Mouse (Mus musculus) kidney, embryonic 16.5 days (tissue): ENCODE measurements around the gene Tns1. TPM values are rescaled to one million over a fixed set of nuclear protein-coding genes. Genes with fewer than 3 reads are reported as not detected.

ENCODE experiments used
- ATAC-seq: fragments of 200-750 bp; cut with Nextera tagmentation; 2 replicates; pipeline ENCODE4 v1.8.0; 2017; ENCODE audit warnings: moderate TSS enrichment; ENCODE audit not compliant: low FRiP score, low TSS enrichment
- H3K27ac ChIP-seq: fragments of 300-500 bp; sonication (generic); 2 replicates; pipeline ENCODE4 v1.5.1; 2014; ENCODE audit warnings: low read length
- H3K27me3 ChIP-seq: fragments of 300-500 bp; sonication (generic); 2 replicates; pipeline ENCODE4 v1.6.1; 2014; ENCODE audit warnings: low read length, control low read depth, mixed read lengths; ENCODE audit not compliant: insufficient read depth
- H3K36me3 ChIP-seq: fragments of 300-500 bp; sonication (generic); 2 replicates; pipeline ENCODE4 v1.6.1; 2014; ENCODE audit warnings: low read length, control low read depth, mixed read lengths; ENCODE audit not compliant: insufficient read depth
- H3K4me1 ChIP-seq: fragments of 300-500 bp; sonication (generic); 2 replicates; pipeline ENCODE4 v1.6.1; 2014; ENCODE audit warnings: low read length, control low read depth, mixed read lengths; ENCODE audit not compliant: insufficient read depth
- H3K4me2 ChIP-seq: fragments of 300-500 bp; sonication (generic); replicated peaks from 2 replicates; pipeline ENCODE4 v1.6.1; 2014; ENCODE audit warnings: low read depth, low read length
- H3K4me3 ChIP-seq: fragments of 300-500 bp; sonication (generic); 2 replicates; pipeline ENCODE4 v1.5.1; 2014; ENCODE audit warnings: mild to moderate bottlenecking, low read length
- H3K9ac ChIP-seq: fragments of 300-500 bp; sonication (generic); replicated peaks from 2 replicates; pipeline ENCODE4 v1.6.1; 2014; ENCODE audit warnings: low read length
- H3K9me3 ChIP-seq: fragments of 300-500 bp; sonication (generic); 2 replicates; pipeline ENCODE4 v1.6.1; 2016; ENCODE audit warnings: low read length, control low read depth
- WGBS: fragments of 180-500 bp; shearing (Covaris S2); extraction: QIAGEN DNeasy Blood & Tissue Kit; methylation state at CpG from one replicate; pipeline ENCODE4 v1.1.7; 2014; 5-methylcytosine and 5-hydroxymethylcytosine counted together
- polyA plus RNA-seq: library from polyadenylated mRNA; unstranded; fragments of >200 nt; fragmentation: Nextera tagmentation; extraction: Ambion mirVana; gene quantifications from 2 replicates; pipeline ENCODE4 v1.2.1, GENCODE M21; 2015

Gene Tns1
- polyA plus RNA-seq, 1 experiment from 2014 or later, result 77.3 TPM

GRCm38 (mm10) chr1:73979214-73979613 is 145.0 kb downstream of the Tns1 start:
- H3K4me3 ChIP-seq, result no peak overlapping the region
- no peak overlapping the region for H3K4me2 ChIP-seq
- H3K9me3 ChIP-seq, result no peaks in the 10 kb centered on the region
- whole genome bisulfite sequencing, result 75% methylated on average over 3 of the region's 3 CpGs
- H3K9ac ChIP-seq, result no peak overlapping the region
- H3K27me3 ChIP-seq, result no peaks in the 10 kb centered on the region
- H3K36me3 ChIP-seq, result peaks cover 60% of the 10 kb centered on the region
- ATAC-seq, result no peak
- no peaks in the 10 kb centered on the region for H3K4me1 ChIP-seq
- H3K27ac ChIP-seq, result no peak overlapping the region

DNA sequence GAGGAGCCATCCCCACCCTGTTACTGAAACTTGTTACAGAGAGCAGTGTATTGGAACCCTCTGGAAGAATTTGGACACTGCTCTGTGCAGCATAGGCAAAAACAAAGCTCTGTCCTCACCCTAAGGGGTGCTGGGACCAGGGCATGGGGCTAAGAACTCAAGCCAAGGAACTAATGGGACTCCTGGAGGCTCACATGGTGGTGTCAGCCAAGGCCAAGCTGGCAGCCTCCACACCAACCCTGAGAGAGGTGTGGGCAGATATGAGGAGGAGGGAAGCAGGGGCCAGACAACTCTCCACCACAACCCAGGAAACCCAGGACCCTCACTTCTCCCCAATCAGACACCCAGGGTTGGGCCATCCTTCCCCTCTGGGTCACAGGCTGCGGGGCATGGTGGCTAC is 145.7 kb downstream of the Tns1 start:
- Histone ChIP-seq H3K9me3 (no peaks in the 10 kb centered on the region), H3K27me3 (no peaks in the 10 kb centered on the region), H3K4me3 (no peak overlapping the region), H3K4me1 (no peaks in the 10 kb centered on the region), H3K4me2 (no peak overlapping the region), H3K9ac (no peak overlapping the region), H3K27ac (no peak overlapping the region), H3K36me3 (peaks cover 58% of the 10 kb centered on the region)
- ATAC-seq, result no peak
- WGBS, result 91% methylated on average over 1 of the region's 1 CpGs

DNA sequence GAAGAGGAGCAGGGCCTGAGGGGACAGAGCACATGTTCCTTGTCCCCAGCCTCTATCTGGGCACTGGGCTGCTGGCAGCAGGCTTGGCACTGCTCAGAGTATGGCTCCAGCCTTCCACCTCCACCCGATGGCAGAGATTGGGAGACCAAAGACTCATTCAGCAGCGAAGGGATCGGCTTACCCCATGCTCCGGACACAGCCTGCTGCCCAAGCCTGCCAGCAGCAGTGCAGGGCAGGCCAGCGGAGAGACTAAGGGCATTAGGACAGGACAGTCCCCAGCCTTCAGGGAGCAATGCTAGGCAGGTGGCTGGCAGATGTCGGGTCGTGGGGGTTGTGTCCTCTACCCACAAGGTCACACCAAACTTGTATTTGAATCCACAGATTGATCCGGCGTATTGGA is 150.3 kb downstream of the Tns1 start:
- H3K9ac ChIP-seq, result no peak overlapping the region
- no peaks in the 10 kb centered on the region for H3K27me3 ChIP-seq
- 52% methylated on average over 9 of the region's 9 CpGs for WGBS
- ATAC-seq, result peak; percentile 50
- no peak overlapping the region for H3K27ac ChIP-seq
- H3K4me2 ChIP-seq, result no peak overlapping the region
- peaks cover 33% of the 10 kb centered on the region for H3K36me3 ChIP-seq
- H3K4me3 ChIP-seq, result no peak overlapping the region
- no peaks in the 10 kb centered on the region for H3K9me3 ChIP-seq
- peaks cover 23% of the 10 kb centered on the region for H3K4me1 ChIP-seq

DNA sequence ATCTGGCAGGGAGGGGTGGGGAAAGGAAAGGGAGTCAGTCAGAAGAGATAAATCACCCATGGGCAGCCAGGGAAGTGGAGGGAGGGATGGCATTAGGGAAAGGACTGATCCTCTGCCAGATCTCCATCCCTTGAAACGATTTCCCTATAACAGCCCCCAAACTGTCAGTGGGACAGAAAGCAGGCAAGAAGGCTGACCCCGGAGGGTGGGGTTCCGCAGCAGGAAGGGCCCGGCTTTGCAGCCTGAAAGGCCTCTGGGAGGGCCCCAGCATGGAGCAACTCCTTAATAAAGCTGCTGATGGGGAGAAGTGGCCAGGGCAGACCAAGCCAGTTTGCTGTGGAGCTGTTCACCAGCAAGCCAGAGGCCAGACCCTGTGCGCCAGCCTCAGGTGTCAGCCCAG is 151.5 kb downstream of the Tns1 start:
- Histone ChIP-seq H3K27me3 (no peaks in the 10 kb centered on the region), H3K27ac (no peak overlapping the region), H3K9me3 (no peaks in the 10 kb centered on the region), H3K36me3 (peaks cover 23% of the 10 kb centered on the region), H3K9ac (no peak overlapping the region), H3K4me2 (no peak overlapping the region), H3K4me3 (no peak overlapping the region), H3K4me1 (peaks cover 34% of the 10 kb centered on the region)
- no peak for ATAC-seq
- 56% methylated on average over 5 of the region's 5 CpGs for WGBS

- Histone ChIP-seq H3K36me3 (peaks cover 9% of the 10 kb centered on the region; the same call in 1 of the 2 replicates), H3K27ac (peak overlapping the region; percentile 41; the same call in 1 of the 2 replicates), H3K4me1 (peaks cover 50% of the 10 kb centered on the region), H3K9ac (no peak overlapping the region), H3K27me3 (no peaks in the 10 kb centered on the region), H3K4me2 (no peak overlapping the region), H3K4me3 (no peak overlapping the region), H3K9me3 (no peaks in the 10 kb centered on the region)
- ATAC-seq, result peak; percentile 12; the same call in 1 of the 2 replicates
- 6% methylated on average over 5 of the region's 5 CpGs for WGBS
Observed at GRCm38 (mm10) chr1:73970161-73970730, 154.0 kb downstream of the Tns1 start.

DNA sequence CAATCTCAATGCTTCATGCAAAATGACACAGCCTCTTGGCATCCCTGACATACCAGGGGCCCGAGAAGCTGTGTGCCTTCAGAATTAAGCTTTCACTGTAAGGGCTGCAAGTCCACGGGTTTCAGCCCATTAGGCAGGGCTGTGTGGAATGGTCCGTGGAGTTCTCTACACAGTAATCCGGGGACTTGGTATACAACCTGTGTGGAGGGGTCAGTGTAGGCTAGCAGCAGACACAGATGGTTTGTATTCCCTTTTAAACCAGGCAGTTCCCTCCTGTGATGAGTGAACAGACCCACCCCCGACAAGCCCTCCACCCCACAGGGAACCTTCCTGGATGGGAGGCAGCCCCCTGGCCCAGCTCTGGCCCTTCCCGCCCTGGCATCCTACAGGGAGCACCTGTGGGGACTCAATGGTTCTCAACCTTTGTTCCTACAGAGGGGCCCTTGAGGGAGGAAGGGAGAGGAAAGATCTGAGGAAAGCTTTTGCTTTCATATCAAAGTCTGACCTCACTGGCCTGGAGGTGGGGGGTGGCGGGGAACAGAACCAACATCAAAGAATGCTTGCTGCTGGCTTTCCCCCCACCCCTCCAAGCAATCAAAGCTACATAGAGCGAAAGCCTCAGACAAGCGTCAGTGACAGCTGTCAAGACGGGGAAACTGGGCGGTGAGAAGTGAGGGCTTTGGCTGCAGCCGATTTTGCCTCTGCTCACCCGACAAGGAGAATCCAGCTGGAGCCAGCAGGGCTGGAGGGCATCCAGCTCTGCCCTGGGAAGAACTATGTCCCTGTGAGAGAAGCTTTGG is 155.3 kb downstream of the Tns1 start:
- H3K4me1 ChIP-seq, result peaks cover 60% of the 10 kb centered on the region
- H3K4me3 ChIP-seq, result no peak overlapping the region
- ATAC-seq, result no peak
- 23% methylated on average over 13 of the region's 13 CpGs for WGBS
- H3K27ac ChIP-seq, result no peak overlapping the region; the same call in 1 of the 2 replicates
- H3K36me3 ChIP-seq, result peaks cover 7% of the 10 kb centered on the region; the same call in 1 of the 2 replicates
- no peaks in the 10 kb centered on the region for H3K9me3 ChIP-seq
- H3K9ac ChIP-seq, result no peak overlapping the region
- no peak overlapping the region for H3K4me2 ChIP-seq
- no peaks in the 10 kb centered on the region for H3K27me3 ChIP-seq

- Histone ChIP-seq H3K4me3 (no peak overlapping the region), H3K4me1 (peaks cover 74% of the 10 kb centered on the region), H3K4me2 (no peak overlapping the region), H3K27me3 (no peaks in the 10 kb centered on the region), H3K27ac (peak overlapping the region; percentile 66), H3K36me3 (peaks cover 5% of the 10 kb centered on the region; the same call in 1 of the 2 replicates), H3K9ac (no peak overlapping the region), H3K9me3 (no peaks in the 10 kb centered on the region)
- ATAC-seq, result peak; percentile 35; the same call in 1 of the 2 replicates
- whole genome bisulfite sequencing, result 51% methylated on average over 12 of the region's 12 CpGs
Observed at GRCm38 (mm10) chr1:73966411-73967238, 157.6 kb downstream of the Tns1 start.

DNA sequence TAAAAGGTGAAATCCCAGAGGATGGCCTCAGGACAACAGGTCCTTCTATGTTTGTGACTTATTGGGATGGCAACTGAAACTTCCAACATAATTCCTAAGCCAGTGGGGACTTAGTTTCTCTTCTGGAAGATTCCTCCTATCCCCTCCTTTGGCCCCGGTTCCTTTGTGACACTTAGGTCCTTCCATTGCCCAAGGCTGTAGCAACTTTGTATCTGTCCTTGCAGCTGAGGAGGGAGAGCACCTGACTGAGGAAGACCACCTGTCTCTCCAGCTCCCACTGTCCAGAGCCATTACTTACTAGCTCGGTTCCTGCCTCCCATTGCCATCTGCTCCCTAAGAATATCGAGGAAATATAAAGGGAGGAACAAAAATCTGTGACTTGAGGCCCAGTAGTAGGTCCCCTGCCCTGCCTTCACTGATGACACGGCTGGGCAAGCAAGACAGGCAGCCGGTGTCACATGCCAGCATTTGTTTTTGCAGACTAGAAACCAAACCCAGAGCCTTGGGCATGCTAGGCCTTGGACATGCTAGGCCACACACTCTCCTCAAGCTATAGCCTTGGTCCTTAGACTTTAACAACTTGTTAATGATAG is 160.0 kb downstream of the Tns1 start:
- Histone ChIP-seq H3K4me2 (no peak overlapping the region), H3K9ac (peak overlapping the region; percentile 41)

DNA sequence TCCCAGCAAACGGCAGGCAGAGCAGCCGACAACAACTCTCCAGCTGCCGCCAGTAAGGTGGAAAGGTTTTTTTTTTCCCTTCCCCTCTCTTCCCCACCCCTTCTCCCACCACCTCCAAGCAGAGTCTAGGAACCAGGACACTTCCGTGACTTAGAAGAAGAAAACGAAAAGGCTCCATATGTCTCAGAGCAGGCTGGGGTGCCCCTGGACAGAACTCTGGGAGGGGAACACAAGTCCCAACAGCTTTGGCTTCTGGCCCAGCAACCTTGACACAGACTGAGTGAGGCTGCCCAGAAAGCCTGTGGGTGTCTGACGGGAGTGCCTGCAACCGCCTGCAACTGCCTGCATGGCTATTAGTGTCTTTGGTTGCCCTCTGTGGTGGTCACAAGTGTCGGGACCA is 160.6 kb downstream of the Tns1 start:
- 34% methylated on average over 8 of the region's 8 CpGs for WGBS
- ATAC-seq, result no peak
- H3K27me3 ChIP-seq, result no peaks in the 10 kb centered on the region
- H3K27ac ChIP-seq, result peak overlapping the region; percentile 93
- H3K4me3 ChIP-seq, result no peak overlapping the region
- no peak overlapping the region for H3K4me2 ChIP-seq
- H3K36me3 ChIP-seq, result no peaks in the 10 kb centered on the region
- peaks cover 54% of the 10 kb centered on the region for H3K4me1 ChIP-seq
- peak overlapping the region; percentile 44 for H3K9ac ChIP-seq
- no peaks in the 10 kb centered on the region for H3K9me3 ChIP-seq

More for the DNA sequence above, 160.0 kb downstream of the Tns1 start:
- Histone ChIP-seq H3K27me3 (no peaks in the 10 kb centered on the region), H3K27ac (peak overlapping the region; percentile 93), H3K4me1 (peaks cover 60% of the 10 kb centered on the region), H3K9me3 (no peaks in the 10 kb centered on the region), H3K36me3 (no peaks in the 10 kb centered on the region), H3K4me3 (no peak overlapping the region)
- no peak for ATAC-seq
- WGBS, result 48% methylated on average over 5 of the region's 5 CpGs
